Mouse (Mus musculus) adrenal gland (tissue): Measurements from ENCODE around the gene Gm42688.

Experiments used
- intact Hi-C: fragments of 180-260 bp; cut with DNase I; formaldehyde crosslinking; loops from one replicate; pipeline ENCODE4 v1.15.1; 2025
- microRNA-seq, 2 experiments: library from miRNA; unstranded; fragments of <30 nt; microRNA quantifications; one replicate each; pipeline ENCODE4; 2019

Gene Gm42688

GRCm38 (mm10) chr6:83136291-83136880, 35.0 kb downstream of the Gm42688 start:
- intact Hi-C loops = no loop called here

- intact Hi-C loops = no loop called here
Observed at GRCm38 (mm10) chr6:83136881-83137575, 35.6 kb downstream of the Gm42688 start.

DNA sequence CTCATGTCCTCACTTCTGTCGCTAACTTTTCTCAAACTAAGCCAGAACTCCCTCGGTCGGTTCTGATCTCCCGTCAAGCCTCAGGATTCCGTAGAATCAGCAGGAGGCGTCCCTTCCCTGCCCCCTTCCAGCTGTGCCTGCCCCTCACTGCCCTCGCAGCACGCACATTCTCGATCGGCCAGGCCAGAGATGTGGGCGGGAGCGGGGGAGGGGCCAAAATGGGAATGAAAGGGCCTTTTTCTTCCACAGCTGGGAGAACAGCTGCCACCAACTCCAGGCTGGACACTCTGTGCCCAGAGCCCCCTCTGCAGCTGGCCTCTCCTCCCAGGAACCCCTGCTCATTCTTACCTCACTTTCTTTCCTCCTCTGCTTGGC, 36.1 kb downstream of the Gm42688 start:
- intact Hi-C loops = no loop called here

- intact Hi-C loops = no loop called here
Observed at GRCm38 (mm10) chr6:83138056-83138455, 36.6 kb downstream of the Gm42688 start.

DNA sequence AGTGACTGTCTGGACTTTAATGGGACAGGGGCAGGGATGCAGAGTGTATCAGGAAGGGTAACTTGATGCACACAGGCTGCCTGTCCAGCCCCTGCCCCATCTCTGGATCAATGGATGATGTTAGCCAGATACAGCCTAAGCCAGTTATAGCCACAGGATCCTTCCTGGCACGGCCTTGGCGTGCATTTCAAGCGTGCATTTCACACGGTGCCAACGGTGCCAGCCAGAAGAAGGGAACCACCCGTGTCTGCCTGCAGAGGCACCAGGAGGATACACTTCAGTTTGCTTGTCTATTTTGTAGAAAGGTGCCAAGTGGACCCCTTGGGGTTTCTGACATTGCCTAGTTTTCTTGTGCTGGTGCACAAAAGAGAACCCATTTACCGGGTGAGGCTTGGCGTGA, 38.6 kb downstream of the Gm42688 start:
- intact Hi-C loops = no loop called here

DNA sequence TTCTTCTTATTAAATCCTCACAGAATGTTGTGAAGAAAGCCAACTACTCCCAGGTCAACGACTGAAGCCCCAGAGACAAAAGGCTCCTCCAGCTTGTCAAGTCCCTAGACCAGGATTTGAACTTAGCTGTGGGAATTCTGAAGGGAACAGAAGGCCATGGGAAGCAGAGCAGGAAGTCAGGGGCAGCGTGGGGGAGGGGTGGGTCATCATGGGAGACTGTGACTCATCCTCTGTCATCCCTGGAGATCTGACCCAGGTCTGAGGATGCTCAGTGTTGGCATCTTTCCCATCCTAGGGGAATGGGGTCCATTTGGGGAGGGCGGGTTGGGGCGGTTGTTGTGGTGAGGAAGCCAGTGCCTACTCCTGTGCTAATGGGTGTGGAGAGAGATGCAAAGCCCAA, 40.2 kb downstream of the Gm42688 start:
- intact Hi-C loops = no loop called here

- intact Hi-C loops = no loop called here
Observed at GRCm38 (mm10) chr6:83142211-83142731, 40.9 kb downstream of the Gm42688 start.

DNA sequence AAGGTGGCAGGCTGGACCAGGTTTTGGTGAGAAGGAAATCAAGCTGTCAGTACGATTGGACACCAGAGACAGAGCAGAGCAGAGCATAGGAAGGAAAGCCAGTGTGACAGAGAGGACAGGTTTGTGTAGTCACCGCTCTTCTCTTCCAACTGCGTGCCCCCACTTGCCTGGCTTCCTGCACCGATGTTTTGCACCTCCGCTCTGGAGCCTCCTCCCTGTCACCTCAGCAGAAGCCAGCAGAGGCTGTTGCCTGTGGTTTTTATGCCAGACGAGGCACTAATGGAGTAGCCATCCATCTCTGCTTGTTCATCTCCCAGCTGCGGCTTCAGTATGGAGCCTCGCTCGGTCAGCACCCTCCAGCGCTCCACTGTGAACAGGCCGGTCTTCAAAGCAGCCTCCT, 41.5 kb downstream of the Gm42688 start:
- intact Hi-C loops = no loop called here

GRCm38 (mm10) chr6:83145209-83145608, 43.8 kb downstream of the Gm42688 start:
- intact Hi-C loops = no loop called here

- intact Hi-C loops = no loop called here
Observed at GRCm38 (mm10) chr6:83145805-83146204, 44.4 kb downstream of the Gm42688 start.

- intact Hi-C loops = no loop called here
Observed at GRCm38 (mm10) chr6:83147280-83147679, 45.9 kb downstream of the Gm42688 start.

GRCm38 (mm10) chr6:83151721-83152120, 50.3 kb downstream of the Gm42688 start:
- intact Hi-C loops = no loop called here

DNA sequence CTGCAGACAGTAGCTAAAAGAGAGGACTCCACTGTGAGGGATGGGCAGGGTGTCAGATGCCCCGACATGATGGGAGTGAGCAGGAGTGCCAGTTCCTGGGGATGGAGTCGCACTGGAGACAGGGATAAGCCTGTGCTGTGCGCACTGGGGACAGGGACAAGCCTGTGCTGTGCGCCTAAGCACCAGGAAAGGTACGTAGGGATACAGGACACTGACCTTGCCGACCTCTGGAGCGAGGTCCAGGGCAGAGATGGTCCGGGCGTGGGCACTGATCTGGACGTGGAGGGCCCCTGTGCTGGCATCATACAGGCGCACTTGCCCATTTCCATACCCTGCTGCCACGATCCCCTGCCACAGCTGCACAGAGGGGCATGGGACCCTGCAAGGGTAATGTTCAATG, 51.6 kb downstream of the Gm42688 start:
- intact Hi-C loops = no loop called here

DNA sequence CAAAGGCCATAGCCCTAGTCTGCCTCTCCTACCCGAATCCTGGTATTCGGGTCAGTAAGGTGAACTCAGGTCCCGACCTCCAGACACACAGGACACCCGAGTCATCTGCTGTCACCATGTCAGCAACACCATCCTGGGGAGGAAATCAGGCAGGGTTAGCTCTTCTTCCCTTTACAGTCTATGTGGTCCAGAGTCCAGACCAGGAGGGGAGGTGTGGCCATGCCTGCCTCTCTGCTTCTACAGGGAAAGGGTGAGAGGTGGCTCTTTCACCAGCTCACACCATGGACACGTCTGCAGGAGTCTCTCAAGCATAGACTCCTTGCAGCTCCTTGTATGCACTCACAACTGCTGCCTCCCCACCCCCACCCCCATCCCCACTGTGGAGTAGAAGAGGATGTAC, 52.1 kb downstream of the Gm42688 start:
- intact Hi-C loops = no loop called here

DNA sequence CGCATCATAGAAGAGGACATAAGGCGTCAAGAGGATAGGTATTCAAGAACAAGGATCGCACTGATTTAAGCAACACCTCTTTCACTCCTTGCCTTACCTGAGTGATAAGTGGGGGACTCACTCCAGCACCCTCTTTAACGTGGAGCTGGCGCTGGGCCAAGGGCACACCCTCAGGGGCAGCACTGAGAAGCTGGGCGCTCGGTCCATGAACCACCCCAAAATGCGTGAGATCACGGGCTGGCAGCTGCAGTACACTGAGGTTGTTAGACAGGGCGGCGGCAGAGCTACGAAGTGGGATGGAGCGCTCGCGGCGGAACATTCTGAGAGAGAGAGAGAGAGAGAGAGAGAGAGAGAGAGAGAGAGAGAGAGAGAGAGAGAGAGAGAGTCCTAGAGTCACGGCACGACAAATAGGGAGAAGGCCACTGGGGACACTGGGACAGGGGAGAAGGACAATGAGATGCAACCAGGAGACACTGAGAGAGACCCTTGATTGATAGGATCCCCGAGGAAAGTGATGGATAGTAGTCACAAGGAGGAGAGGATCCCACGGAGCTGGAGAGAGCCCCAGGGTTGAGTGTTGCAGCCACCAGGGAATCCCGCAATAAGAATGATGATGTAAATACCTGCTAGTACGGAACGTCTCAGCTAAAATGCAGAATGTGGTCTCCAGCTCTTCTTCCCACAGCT, 54.3 kb downstream of the Gm42688 start:
- intact Hi-C loops = loop anchor here (5.0 kb wide), 1 partner anchor 33 kb away; the partner anchor contains the start of gene Wbp1

GRCm38 (mm10) chr6:83156259-83156684, 54.9 kb downstream of the Gm42688 start, which contains the start of the genes Wdr54 and 1700003E16Rik:
Wdr54 (minus strand) TSS chr6:83156397.
1700003E16Rik (plus strand) TSS chr6:83156404.
- intact Hi-C loops = loop anchor here (5.0 kb wide), 1 partner anchor 34 kb away; the partner anchor contains the start of gene Wbp1

DNA sequence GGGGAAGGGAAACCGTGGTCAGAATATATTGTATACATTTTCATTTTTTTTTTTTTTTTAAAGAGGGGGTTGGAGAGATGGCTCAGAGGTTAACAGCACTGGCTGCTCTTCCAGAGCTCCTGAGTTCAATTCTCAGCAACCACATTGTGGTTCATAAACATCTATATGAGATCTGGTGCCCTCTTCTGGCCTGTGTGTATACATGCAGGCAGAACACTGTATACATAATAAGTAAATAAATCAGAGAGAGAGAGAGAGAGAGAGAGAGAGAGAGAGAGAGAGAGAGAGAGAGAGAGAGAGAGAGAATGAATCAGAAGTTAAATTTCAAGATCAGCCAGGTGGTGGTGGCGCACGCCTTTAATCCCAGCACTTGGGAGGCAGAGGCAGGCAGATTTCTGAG, 58.0 kb downstream of the Gm42688 start:
- intact Hi-C loops = loop anchor here (2.0 to 5.0 kb wide), 2 partner anchors 37 to 161 kb away; partner anchors contain the start of gene Wbp1

Small RNAs within 50 kb of the gene (microRNA-seq; reads per million reads assigned to microRNA genes)
- gene Mir3470a = 0 reads per million in 2 experiments
